Mouse (Mus musculus) myocyte (in vitro differentiated cells): ENCODE measurements around the gene Mmd. TPM values are rescaled to one million over a fixed set of nuclear protein-coding genes. Genes with fewer than 3 reads are reported as not detected.

Experiments
- H3K27me3 ChIP-seq: one replicate; pipeline ENCODE4 v1.6.1; 2011; ENCODE audit not compliant: control insufficient read depth, insufficient read depth, insufficient read length
- H3K36me3 ChIP-seq: one replicate; pipeline ENCODE4 v1.6.1; 2011; ENCODE audit not compliant: control insufficient read depth, insufficient read depth
- H3K4me2 ChIP-seq: one replicate; pipeline ENCODE4 v1.6.1; 2011; ENCODE audit warnings: low read depth, control low read depth
- H3K4me3 ChIP-seq: one replicate; pipeline ENCODE4 v1.5.1; 2011; ENCODE audit warnings: mild to moderate bottlenecking, control low read depth, moderate library complexity
- H3K79me2 ChIP-seq: one replicate; pipeline ENCODE4 v1.6.1; 2011; ENCODE audit not compliant: control insufficient read depth, insufficient read depth
- H3ac ChIP-seq: one replicate; pipeline ENCODE4 v1.6.1; 2011; ENCODE audit not compliant: control insufficient read depth, insufficient read length
- CEBPB ChIP-seq: IDR thresholded peaks from 2 replicates; pipeline ENCODE4 v1.6.1; 2011; ENCODE audit warnings: mild to moderate bottlenecking, moderate library complexity; ENCODE audit not compliant: poor library complexity, insufficient read depth, severe bottlenecking
- E2F4 ChIP-seq: IDR thresholded peaks from one replicate; pipeline ENCODE4 v1.6.1; 2011; ENCODE audit warnings: mild to moderate bottlenecking, control low read depth, moderate library complexity; ENCODE audit not compliant: insufficient read depth
- MAX ChIP-seq: IDR thresholded peaks from one replicate; pipeline ENCODE4 v1.6.1; 2011; ENCODE audit warnings: low read depth, mild to moderate bottlenecking, control low read depth
- MYOD1 ChIP-seq, 3 experiments: IDR thresholded peaks; one replicate each; pipeline ENCODE4 v1.6.1; 2011; ENCODE audit warnings: control low read depth in 2 of 3, low read depth in 2 of 3, mild to moderate bottlenecking in 2 of 3, moderate library complexity in 1 of 3; ENCODE audit not compliant: insufficient read length in 2 of 3, control insufficient read depth in 1 of 3
- MYOG ChIP-seq, 3 experiments: IDR thresholded peaks; one replicate each; pipeline ENCODE4 v1.6.1; 2011; ENCODE audit warnings: control low read depth in 2 of 3, low read depth in 2 of 3, mild to moderate bottlenecking in 2 of 3; ENCODE audit not compliant: insufficient read length in 2 of 3, control insufficient read depth in 1 of 3, insufficient read depth in 1 of 3
- POLR2A ChIP-seq: IDR thresholded peaks from one replicate; pipeline ENCODE4 v1.6.1; 2011; ENCODE audit warnings: low read depth, mild to moderate bottlenecking, control low read depth, moderate library complexity; ENCODE audit not compliant: insufficient read length
- POLR2AphosphoS2 ChIP-seq: IDR thresholded peaks from one replicate; pipeline ENCODE4 v1.6.1; 2011; ENCODE audit warnings: low read depth, control low read depth; ENCODE audit not compliant: insufficient read length
- REST ChIP-seq: IDR thresholded peaks from one replicate; pipeline ENCODE4 v1.6.1; 2011; ENCODE audit warnings: mild to moderate bottlenecking, control low read depth, moderate library complexity; ENCODE audit not compliant: insufficient read depth, insufficient read length
- SRF ChIP-seq: IDR thresholded peaks from one replicate; pipeline ENCODE4 v1.6.1; 2011; ENCODE audit warnings: low read depth; ENCODE audit not compliant: control insufficient read depth, insufficient read length
- TCF12 ChIP-seq: IDR thresholded peaks from one replicate; pipeline ENCODE4 v1.6.1; 2011; ENCODE audit warnings: mild to moderate bottlenecking, control low read depth; ENCODE audit not compliant: poor library complexity, insufficient read depth, severe bottlenecking
- TCF3 ChIP-seq: IDR thresholded peaks from one replicate; pipeline ENCODE4 v1.6.1; 2011; ENCODE audit warnings: low read depth, control low read depth; ENCODE audit not compliant: insufficient read length
- USF1 ChIP-seq: IDR thresholded peaks from one replicate; pipeline ENCODE4 v1.6.1; 2011; ENCODE audit warnings: low read depth, mild to moderate bottlenecking, control low read depth, moderate library complexity
- polyA plus RNA-seq: library from polyadenylated mRNA; unstranded; fragments of >200 nt; fragmentation: generic; extraction: Trizol; gene quantifications from one replicate; pipeline ENCODE4 v1.2.1, GENCODE M21; 2012; ENCODE audit warnings: missing spikeins

Mmd gene
- polyA plus RNA-seq, 1 experiment, result 36.0 TPM

GRCm38 (mm10) chr11:90291156-90291555, 41.9 kb downstream of the Mmd start:
- H3K36me3 ChIP-seq, result no peaks in the 10 kb centered on the region
- H3ac ChIP-seq, result no peak overlapping the region
- H3K4me3 ChIP-seq, result no peak overlapping the region
- H3K27me3 ChIP-seq, result no peaks in the 10 kb centered on the region
- no peak overlapping the region for H3K4me2 ChIP-seq
- H3K79me2 ChIP-seq, result no peaks in the 10 kb centered on the region
- no peak for TF ChIP-seq SRF
- no peak for TF ChIP-seq MAX
- no peak for TF ChIP-seq E2F4
- TF ChIP-seq CEBPB, result no peak
- TF ChIP-seq MYOG (IDR thresholded peaks at IDR 0.05; ENCODE audit: control insufficient read depth in 1 of 3, insufficient read depth in 1 of 3, insufficient read length in 2 of 3, low read depth in 2 of 3), result no peak
- TF ChIP-seq USF1, result no peak
- no peak for TF ChIP-seq TCF3

- no peaks in the 10 kb centered on the region for H3K79me2 ChIP-seq
- H3K27me3 ChIP-seq, result no peaks in the 10 kb centered on the region
- TF ChIP-seq MAX, result no peak
- no peak for TF ChIP-seq CEBPB
- no peak for TF ChIP-seq TCF12
- no peak for TF ChIP-seq POLR2AphosphoS2
- no peak for TF ChIP-seq MYOD1 (IDR thresholded peaks at IDR 0.05; ENCODE audit: control insufficient read depth in 1 of 3, insufficient read length in 2 of 3, low read depth in 2 of 3)
- TF ChIP-seq MYOG (IDR thresholded peaks at IDR 0.05; ENCODE audit: control insufficient read depth in 1 of 3, insufficient read depth in 1 of 3, insufficient read length in 2 of 3, low read depth in 2 of 3), result no peak
- TF ChIP-seq TCF3, result no peak
- no peak for TF ChIP-seq POLR2A
- TF ChIP-seq E2F4, result no peak
- TF ChIP-seq SRF, result no peak
- no peak for TF ChIP-seq REST
- TF ChIP-seq USF1, result no peak
- no peaks in the 10 kb centered on the region for H3K36me3 ChIP-seq
- no peak overlapping the region for H3ac ChIP-seq
- no peak overlapping the region for H3K4me2 ChIP-seq
- H3K4me3 ChIP-seq, result no peak overlapping the region
Measured at GRCm38 (mm10) chr11:90292766-90293165, 43.5 kb downstream of the Mmd start.

GRCm38 (mm10) chr11:90294622-90295021, 45.4 kb downstream of the Mmd start:
- H3K4me3 ChIP-seq, result no peak overlapping the region
- no peaks in the 10 kb centered on the region for H3K36me3 ChIP-seq
- no peak overlapping the region for H3ac ChIP-seq
- no peak for TF ChIP-seq MYOG (IDR thresholded peaks at IDR 0.05; ENCODE audit: control insufficient read depth in 1 of 3, insufficient read depth in 1 of 3, insufficient read length in 2 of 3, low read depth in 2 of 3)
- H3K27me3 ChIP-seq, result no peaks in the 10 kb centered on the region
- no peak overlapping the region for H3K4me2 ChIP-seq
- H3K79me2 ChIP-seq, result no peaks in the 10 kb centered on the region

GRCm38 (mm10) chr11:90306067-90306466, 56.8 kb downstream of the Mmd start:
- Histone ChIP-seq H3K4me2 (no peak overlapping the region), H3ac (no peak overlapping the region), H3K27me3 (no peaks in the 10 kb centered on the region), H3K79me2 (no peaks in the 10 kb centered on the region), H3K4me3 (no peak overlapping the region), H3K36me3 (no peaks in the 10 kb centered on the region)
- TF ChIP-seq POLR2AphosphoS2 (no peak), USF1 (no peak), POLR2A (no peak), SRF (no peak), MYOD1 (IDR thresholded peaks at IDR 0.05; ENCODE audit: control insufficient read depth in 1 of 3, insufficient read length in 2 of 3, low read depth in 2 of 3) (peak; percentile 7 to 95 (median 94)), E2F4 (no peak), TCF12 (peak; percentile 87), CEBPB (no peak), MYOG (IDR thresholded peaks at IDR 0.05; ENCODE audit: control insufficient read depth in 1 of 3, insufficient read depth in 1 of 3, insufficient read length in 2 of 3, low read depth in 2 of 3) (peak; percentile 67 to 94 (median 73)), REST (no peak), TCF3 (peak; percentile 92), MAX (no peak)

- TF ChIP-seq TCF3 (no peak), SRF (no peak), REST (no peak), MYOG (IDR thresholded peaks at IDR 0.05; ENCODE audit: control insufficient read depth in 1 of 3, insufficient read depth in 1 of 3, insufficient read length in 2 of 3, low read depth in 2 of 3) (no peak), E2F4 (no peak), MYOD1 (IDR thresholded peaks at IDR 0.05; ENCODE audit: control insufficient read depth in 1 of 3, insufficient read length in 2 of 3, low read depth in 2 of 3) (no peak), TCF12 (no peak), POLR2A (no peak)
- H3K4me2 ChIP-seq, result no peak overlapping the region
- H3K36me3 ChIP-seq, result no peaks in the 10 kb centered on the region
- H3ac ChIP-seq, result no peak overlapping the region
- H3K79me2 ChIP-seq, result no peaks in the 10 kb centered on the region
- H3K4me3 ChIP-seq, result no peak overlapping the region
- H3K27me3 ChIP-seq, result no peaks in the 10 kb centered on the region
Measured at GRCm38 (mm10) chr11:90306993-90307392, 57.7 kb downstream of the Mmd start.
